ENCODE assay signal across 8 mouse cellular contexts in genomic region chr19:8942276-8942964, GRCm38 (mm10). TPM values are rescaled to one million over a fixed set of nuclear protein-coding genes. Genes with fewer than 3 reads are reported as not detected.
DNase-seq lines count a peak whose midpoint lies in the region; ATAC-seq lines count a peak whose summit lies in the region.

No protein-coding gene starts in this region.

- peak; percentile 37; the same call in 1 of the 2 replicates for ATAC-seq in cerebellum, adult (ENCODE audit: insufficient number of reproducible peaks, low FRiP score, low TSS enrichment)
- ATAC-seq in embryonic facial prominence, embryonic 12.5 days (ENCODE audit: insufficient number of reproducible peaks, insufficient read depth, low FRiP score, low TSS enrichment), result peak; percentile 42
- peak; percentile 66 for ATAC-seq in hindbrain, embryonic 13.5 days (ENCODE audit: low FRiP score)
- ATAC-seq in liver, embryonic 13.5 days (ENCODE audit: low read depth), result peak; percentile 35
- peak; percentile 73 for ATAC-seq in neural tube, embryonic 14.5 days (ENCODE audit: low read depth)

- peaks cover 57% of the 10 kb centered on the region for H3K36me3 ChIP-seq in embryonic facial prominence, embryonic 12.5 days
- H3K36me3 ChIP-seq in hindbrain, embryonic 13.5 days, result peaks cover 35% of the 10 kb centered on the region
- peaks cover 67% of the 10 kb centered on the region for H3K36me3 ChIP-seq in liver, embryonic 13.5 days
- peaks cover 24% of the 10 kb centered on the region for H3K36me3 ChIP-seq in neural tube, embryonic 14.5 days (ENCODE audit: control insufficient read depth, insufficient read depth, low read length)

- no peaks in the 10 kb centered on the region for H3K27me3 ChIP-seq in embryonic facial prominence, embryonic 12.5 days
- no peaks in the 10 kb centered on the region for H3K27me3 ChIP-seq in hindbrain, embryonic 13.5 days
- H3K27me3 ChIP-seq in liver, embryonic 13.5 days, result no peaks in the 10 kb centered on the region
- H3K27me3 ChIP-seq in neural tube, embryonic 14.5 days (ENCODE audit: control insufficient read depth, insufficient read depth, low read length), result no peaks in the 10 kb centered on the region

- H3K9ac ChIP-seq in embryonic facial prominence, embryonic 12.5 days, result peak overlapping the region; percentile 97
- H3K9ac ChIP-seq in hindbrain, embryonic 13.5 days, result peak overlapping the region; percentile 98
- H3K9ac ChIP-seq in liver, embryonic 13.5 days, result peak overlapping the region; percentile 100
- H3K9ac ChIP-seq in neural tube, embryonic 14.5 days (replicated peaks; ENCODE audit: low read depth, low read length), result peak overlapping the region; percentile 95

- under 1% methylated on average over 45 of the region's 46 CpGs for WGBS in embryonic facial prominence, embryonic 12.5 days
- WGBS in hindbrain, embryonic 13.5 days, result 0% methylated on average over 46 of the region's 46 CpGs
- under 1% methylated on average over 46 of the region's 46 CpGs for WGBS in liver, embryonic 13.5 days (ENCODE audit: insufficient replicate concordance)
- 0% methylated on average over 46 of the region's 46 CpGs for WGBS in neural tube, embryonic 14.5 days

- peak overlapping the region; percentile 98 for H3K27ac ChIP-seq in embryonic facial prominence, embryonic 12.5 days
- H3K27ac ChIP-seq in hindbrain, embryonic 13.5 days, result peak overlapping the region; percentile 98
- peak overlapping the region; percentile 98 for H3K27ac ChIP-seq in liver, embryonic 13.5 days
- H3K27ac ChIP-seq in neural tube, embryonic 14.5 days (ENCODE audit: low read depth, low read length), result peak overlapping the region; percentile 96

- H3K4me1 ChIP-seq in embryonic facial prominence, embryonic 12.5 days, result peaks cover 30% of the 10 kb centered on the region
- peaks cover 41% of the 10 kb centered on the region for H3K4me1 ChIP-seq in hindbrain, embryonic 13.5 days (replicated peaks)
- peaks cover 63% of the 10 kb centered on the region for H3K4me1 ChIP-seq in liver, embryonic 13.5 days (replicated peaks)
- peaks cover 20% of the 10 kb centered on the region for H3K4me1 ChIP-seq in neural tube, embryonic 14.5 days (ENCODE audit: control insufficient read depth, insufficient read depth, low read length)

- H3K9me3 ChIP-seq in embryonic facial prominence, embryonic 12.5 days, result no peaks in the 10 kb centered on the region
- no peaks in the 10 kb centered on the region for H3K9me3 ChIP-seq in hindbrain, embryonic 13.5 days
- no peaks in the 10 kb centered on the region for H3K9me3 ChIP-seq in liver, embryonic 13.5 days (replicated peaks)
- no peaks in the 10 kb centered on the region for H3K9me3 ChIP-seq in neural tube, embryonic 14.5 days (ENCODE audit: control insufficient read depth, low read length)

- H3K4me2 ChIP-seq in embryonic facial prominence, embryonic 12.5 days (replicated peaks), result peak overlapping the region; percentile 72
- H3K4me2 ChIP-seq in hindbrain, embryonic 13.5 days, result peak overlapping the region; percentile 74
- peak overlapping the region; percentile 78 for H3K4me2 ChIP-seq in liver, embryonic 13.5 days
- peak overlapping the region; percentile 65 for H3K4me2 ChIP-seq in neural tube, embryonic 14.5 days (ENCODE audit: low read depth, low read length)

- H3K4me3 ChIP-seq in embryonic facial prominence, embryonic 12.5 days, result peak overlapping the region; percentile 72
- H3K4me3 ChIP-seq in hindbrain, embryonic 13.5 days, result peak overlapping the region; percentile 96
- H3K4me3 ChIP-seq in liver, embryonic 13.5 days (replicated peaks), result peak overlapping the region; percentile 98
- peak overlapping the region; percentile 95 for H3K4me3 ChIP-seq in neural tube, embryonic 14.5 days (ENCODE audit: low read depth, low read length)

- no peak for DNase-seq in cerebellum, adult 9-11 months
- DNase-seq in A20 (ENCODE audit: low read depth, low spot score), result peak; percentile 80
- DNase-seq in liver, embryonic 13.5 days, result no peak
- DNase-seq in cerebellum, adult 18-20 months, result no peak

RNA-seq across cellular contexts. Expression of gene Mta2, which starts 0.7 kb away (rescaled TPM):
- 202 and 211 TPM in 2 replicates for polyA plus RNA-seq in embryonic facial prominence, embryonic 12.5 days (2016; fragmentation: Nextera tagmentation; extraction: Ambion mirVana)
- polyA plus RNA-seq in hindbrain, embryonic 13.5 days (2015; fragmentation: Nextera tagmentation; extraction: Ambion mirVana), result 133 and 137 TPM in 2 replicates
- 99.5 and 114 TPM in 2 replicates for polyA plus RNA-seq in liver, embryonic 13.5 days (2015; fragmentation: Nextera tagmentation; extraction: Ambion mirVana)
- 29.1 and 33.7 TPM in 2 replicates for polyA plus RNA-seq in neural tube, embryonic 14.5 days (2014; fragmentation: Nextera tagmentation; extraction: Ambion mirVana)

RNA-seq across cellular contexts. Expression of gene Tut1, which starts 11.2 kb away (rescaled TPM):
- 35.6 and 38.1 TPM in 2 replicates for polyA plus RNA-seq in embryonic facial prominence, embryonic 12.5 days (2016; fragmentation: Nextera tagmentation; extraction: Ambion mirVana)
- polyA plus RNA-seq in hindbrain, embryonic 13.5 days (2015; fragmentation: Nextera tagmentation; extraction: Ambion mirVana), result 29.4 and 31.1 TPM in 2 replicates
- 18.7 and 20.2 TPM in 2 replicates for polyA plus RNA-seq in liver, embryonic 13.5 days (2015; fragmentation: Nextera tagmentation; extraction: Ambion mirVana)
- polyA plus RNA-seq in neural tube, embryonic 14.5 days (2014; fragmentation: Nextera tagmentation; extraction: Ambion mirVana), result 20.4 and 25.3 TPM in 2 replicates

RNA-seq across cellular contexts. Expression of gene Eml3, which starts 13.1 kb away (rescaled TPM):
- 29.0 and 29.7 TPM in 2 replicates for polyA plus RNA-seq in embryonic facial prominence, embryonic 12.5 days (2016; fragmentation: Nextera tagmentation; extraction: Ambion mirVana)
- 9.4 and 11.3 TPM in 2 replicates for polyA plus RNA-seq in hindbrain, embryonic 13.5 days (2015; fragmentation: Nextera tagmentation; extraction: Ambion mirVana)
- polyA plus RNA-seq in liver, embryonic 13.5 days (2015; fragmentation: Nextera tagmentation; extraction: Ambion mirVana), result 14.4 and 15.2 TPM in 2 replicates
- polyA plus RNA-seq in neural tube, embryonic 14.5 days (2014; fragmentation: Nextera tagmentation; extraction: Ambion mirVana), result 6.2 and 8.7 TPM in 2 replicates

RNA-seq across cellular contexts. Expression of gene Rom1, which starts 13.3 kb away (rescaled TPM):
- 2.7 and 3.0 TPM in 2 replicates for polyA plus RNA-seq in embryonic facial prominence, embryonic 12.5 days (2016; fragmentation: Nextera tagmentation; extraction: Ambion mirVana)
- 1.6 and 1.8 TPM in 2 replicates for polyA plus RNA-seq in hindbrain, embryonic 13.5 days (2015; fragmentation: Nextera tagmentation; extraction: Ambion mirVana)
- 2.7 and 2.8 TPM in 2 replicates for polyA plus RNA-seq in liver, embryonic 13.5 days (2015; fragmentation: Nextera tagmentation; extraction: Ambion mirVana)
- 1.1 and 1.7 TPM in 2 replicates for polyA plus RNA-seq in neural tube, embryonic 14.5 days (2014; fragmentation: Nextera tagmentation; extraction: Ambion mirVana)

RNA-seq across cellular contexts. Expression of gene B3gat3, which starts 22.2 kb away (rescaled TPM):
- 54.6 and 58.5 TPM in 2 replicates for polyA plus RNA-seq in embryonic facial prominence, embryonic 12.5 days (2016; fragmentation: Nextera tagmentation; extraction: Ambion mirVana)
- polyA plus RNA-seq in hindbrain, embryonic 13.5 days (2015; fragmentation: Nextera tagmentation; extraction: Ambion mirVana), result 89.7 and 91.8 TPM in 2 replicates
- 20.1 and 22.8 TPM in 2 replicates for polyA plus RNA-seq in liver, embryonic 13.5 days (2015; fragmentation: Nextera tagmentation; extraction: Ambion mirVana)
- polyA plus RNA-seq in neural tube, embryonic 14.5 days (2014; fragmentation: Nextera tagmentation; extraction: Ambion mirVana), result 66.3 and 67.2 TPM in 2 replicates
